Mouse (Mus musculus): ENCODE measurements around the gene Trex2.
"Not testable (repeated sequence)": the region's sequence is repeated elsewhere in the genome, so short reads cannot be mapped to it uniquely, and the experiment has no call there.

The Trex2 gene

GRCm38 (mm10) chrX:73430036-73430435 is 5.1 kb downstream of the Trex2 start:
- DNase-seq (ENCODE audit: low spot score in 2 of 2): no peak

GRCm38 (mm10) chrX:73412767-73413166 is 22.4 kb downstream of the Trex2 start:
- no peak for DNase-seq (ENCODE audit: low spot score in 2 of 2)

- no peak for DNase-seq (ENCODE audit: low spot score in 2 of 2)
Observed at GRCm38 (mm10) chrX:73410880-73411517, 24.1 kb downstream of the Trex2 start, which contains the start of gene Zfp92. Zfp92 (plus strand) TSS chrX:73411096.

- DNase-seq (ENCODE audit: low spot score in 2 of 2): no peak
Observed at GRCm38 (mm10) chrX:73401616-73402015, 33.5 kb downstream of the Trex2 start.

GRCm38 (mm10) chrX:73400951-73401350 is 34.2 kb downstream of the Trex2 start:
- DNase-seq (ENCODE audit: low spot score in 2 of 2): no peak

- DNase-seq (ENCODE audit: low spot score in 2 of 2): not testable (repeated sequence)
Observed at GRCm38 (mm10) chrX:73398636-73399035, 36.5 kb downstream of the Trex2 start, which contains the start of gene Gm18336. Gm18336 (minus strand) TSS chrX:73398736.

- DNase-seq (ENCODE audit: low spot score in 2 of 2): no peak
Observed at GRCm38 (mm10) chrX:73396446-73396845, 38.7 kb downstream of the Trex2 start.

GRCm38 (mm10) chrX:73391481-73391880 is 43.7 kb downstream of the Trex2 start:
- DNase-seq (ENCODE audit: low spot score in 2 of 2): no peak

GRCm38 (mm10) chrX:73384924-73385323 is 50.2 kb downstream of the Trex2 start:
- DNase-seq (ENCODE audit: low spot score in 2 of 2): no peak

GRCm38 (mm10) chrX:73384419-73384818 is 50.7 kb downstream of the Trex2 start:
- no peak for DNase-seq (ENCODE audit: low spot score in 2 of 2)
